Mouse (Mus musculus) liver, embryonic 12.5 days (tissue): ENCODE measurements around the gene Olfr620. TPM values are rescaled to one million over a fixed set of nuclear protein-coding genes. Genes with fewer than 3 reads are reported as not detected.

ENCODE experiments used
- ATAC-seq: fragments of 200-750 bp; cut with Nextera tagmentation; 2 replicates; pipeline ENCODE4 v1.8.0; 2017; ENCODE audit warnings: moderate number of reproducible peaks, mild to moderate bottlenecking, moderate library complexity
- H3K27ac ChIP-seq: fragments of 300-500 bp; sonication (generic); 2 replicates; pipeline ENCODE4 v1.5.1; 2016; ENCODE audit warnings: mild to moderate bottlenecking
- H3K27me3 ChIP-seq: fragments of 300-500 bp; sonication (generic); replicated peaks from 2 replicates; pipeline ENCODE4 v1.6.1; 2016; ENCODE audit warnings: mild to moderate bottlenecking, moderate library complexity
- H3K36me3 ChIP-seq: fragments of 300-500 bp; sonication (generic); 2 replicates; pipeline ENCODE4 v1.6.1; 2016; ENCODE audit warnings: mild to moderate bottlenecking, moderate library complexity
- H3K4me1 ChIP-seq: fragments of 300-500 bp; sonication (generic); 2 replicates; pipeline ENCODE4 v1.6.1; 2016
- H3K4me2 ChIP-seq: fragments of 300-500 bp; sonication (generic); 2 replicates; pipeline ENCODE4 v1.6.1; 2016; ENCODE audit warnings: mild to moderate bottlenecking, moderate library complexity
- H3K4me3 ChIP-seq: fragments of 300-500 bp; sonication (generic); 2 replicates; pipeline ENCODE4 v1.5.1; 2016; ENCODE audit warnings: mild to moderate bottlenecking, moderate library complexity
- H3K9ac ChIP-seq: fragments of 300-500 bp; sonication (generic); 2 replicates; pipeline ENCODE4 v1.6.1; 2016; ENCODE audit warnings: mild to moderate bottlenecking, moderate library complexity
- H3K9me3 ChIP-seq: fragments of 300-500 bp; sonication (generic); replicated peaks from 2 replicates; pipeline ENCODE4 v1.6.1; 2016; ENCODE audit warnings: mild to moderate bottlenecking, moderate library complexity
- WGBS: fragments of 180-500 bp; shearing (Covaris S2); methylation state at CpG from one replicate; pipeline ENCODE4 v1.1.7; 2016; ENCODE audit not compliant: insufficient replicate concordance; 5-methylcytosine and 5-hydroxymethylcytosine counted together
- microRNA-seq: library from miRNA; unstranded; fragments of <30 nt; microRNA quantifications from one replicate; pipeline ENCODE4, GENCODE M21; 2017
- polyA plus RNA-seq: library from polyadenylated mRNA; unstranded; fragments of >200 nt; fragmentation: Nextera tagmentation; extraction: Ambion mirVana; gene quantifications from 2 replicates; pipeline ENCODE4 v1.2.1, GENCODE M21; 2016

Olfr620 gene
- polyA plus RNA-seq: not detected in 2 replicates

- Histone ChIP-seq H3K36me3 (no peaks in the 10 kb centered on the region), H3K9me3 (no peaks in the 10 kb centered on the region), H3K27me3 (no peaks in the 10 kb centered on the region), H3K4me2 (no peak within 1 kb of the TSS), H3K4me3 (no peak within 1 kb of the TSS), H3K9ac (no peak within 1 kb of the TSS), H3K27ac (no peak within 1 kb of the TSS), H3K4me1 (no peaks in the 10 kb centered on the region)
- WGBS: 52% methylated on average over 2 of the region's 2 CpGs
- no peak for ATAC-seq
These were observed at the start of gene Olfr620 for GRCm38 (mm10) chr7:103612434-103612833. Olfr620 (minus strand) TSS chr7:103612534.

GRCm38 (mm10) chr7:103644070-103644469 is 31.7 kb upstream of the Olfr620 start:
- no peaks in the 10 kb centered on the region for H3K36me3 ChIP-seq
- no peak for ATAC-seq
- no peaks in the 10 kb centered on the region for H3K27me3 ChIP-seq
- no peak overlapping the region for H3K4me3 ChIP-seq
- H3K9ac ChIP-seq: no peak overlapping the region
- H3K27ac ChIP-seq: no peak overlapping the region
- WGBS: 61% methylated on average over 4 of the region's 4 CpGs
- H3K4me1 ChIP-seq: no peaks in the 10 kb centered on the region
- no peaks in the 10 kb centered on the region for H3K9me3 ChIP-seq
- no peak overlapping the region for H3K4me2 ChIP-seq

GRCm38 (mm10) chr7:103642602-103643001 is 30.3 kb upstream of the Olfr620 start, which contains the start of gene Olfr622:
Olfr622 (minus strand) TSS chr7:103642702.
- no peak within 1 kb of the TSS for H3K4me2 ChIP-seq
- no peak within 1 kb of the TSS for H3K4me3 ChIP-seq
- WGBS: 50% methylated on average over 1 of the region's 1 CpGs
- H3K36me3 ChIP-seq: no peaks in the 10 kb centered on the region
- H3K27ac ChIP-seq: no peak within 1 kb of the TSS
- no peaks in the 10 kb centered on the region for H3K9me3 ChIP-seq
- H3K27me3 ChIP-seq: no peaks in the 10 kb centered on the region
- no peak within 1 kb of the TSS for H3K9ac ChIP-seq
- no peaks in the 10 kb centered on the region for H3K4me1 ChIP-seq
- no peak for ATAC-seq

- Histone ChIP-seq H3K9me3 (no peaks in the 10 kb centered on the region), H3K27ac (no peak overlapping the region), H3K9ac (no peak overlapping the region), H3K36me3 (no peaks in the 10 kb centered on the region), H3K4me2 (no peak overlapping the region), H3K27me3 (no peaks in the 10 kb centered on the region), H3K4me3 (no peak overlapping the region), H3K4me1 (no peaks in the 10 kb centered on the region)
- no peak for ATAC-seq
These were observed 24.5 kb upstream of the Olfr620 start for GRCm38 (mm10) chr7:103636795-103637194.

- Histone ChIP-seq H3K4me1 (no peaks in the 10 kb centered on the region), H3K36me3 (no peaks in the 10 kb centered on the region), H3K27me3 (no peaks in the 10 kb centered on the region), H3K4me3 (no peak overlapping the region), H3K9me3 (no peaks in the 10 kb centered on the region), H3K27ac (no peak overlapping the region), H3K9ac (no peak overlapping the region), H3K4me2 (no peak overlapping the region)
- WGBS: 44% methylated on average over 2 of the region's 2 CpGs
- no peak for ATAC-seq
These were observed 4.9 kb downstream of the Olfr620 start for GRCm38 (mm10) chr7:103607425-103607824.

GRCm38 (mm10) chr7:103600275-103600674 is 12.1 kb downstream of the Olfr620 start, which contains the start of gene Olfr619:
Olfr619 (plus strand) TSS chr7:103600575.
- no peaks in the 10 kb centered on the region for H3K36me3 ChIP-seq
- H3K27me3 ChIP-seq: no peaks in the 10 kb centered on the region
- no peaks in the 10 kb centered on the region for H3K9me3 ChIP-seq
- no peak within 1 kb of the TSS for H3K27ac ChIP-seq
- H3K9ac ChIP-seq: no peak within 1 kb of the TSS
- no peak within 1 kb of the TSS for H3K4me3 ChIP-seq
- no peak within 1 kb of the TSS for H3K4me2 ChIP-seq
- ATAC-seq: no peak
- no peaks in the 10 kb centered on the region for H3K4me1 ChIP-seq

GRCm38 (mm10) chr7:103589803-103590202 is 22.5 kb downstream of the Olfr620 start, which contains the start of gene Olfr618:
Olfr618 (plus strand) TSS chr7:103590103.
- WGBS: 41% methylated on average over 2 of the region's 2 CpGs
- no peaks in the 10 kb centered on the region for H3K9me3 ChIP-seq
- H3K9ac ChIP-seq: no peak within 1 kb of the TSS
- H3K27ac ChIP-seq: no peak within 1 kb of the TSS
- ATAC-seq: no peak
- no peaks in the 10 kb centered on the region for H3K27me3 ChIP-seq
- H3K36me3 ChIP-seq: no peaks in the 10 kb centered on the region
- H3K4me3 ChIP-seq: no peak within 1 kb of the TSS
- no peaks in the 10 kb centered on the region for H3K4me1 ChIP-seq
- no peak within 1 kb of the TSS for H3K4me2 ChIP-seq

GRCm38 (mm10) chr7:103572761-103573160 is 39.6 kb downstream of the Olfr620 start, which contains the start of gene Olfr617:
Olfr617 (plus strand) TSS chr7:103573061.
- H3K36me3 ChIP-seq: no peaks in the 10 kb centered on the region
- H3K9ac ChIP-seq: no peak within 1 kb of the TSS
- no peak within 1 kb of the TSS for H3K27ac ChIP-seq
- H3K4me3 ChIP-seq: no peak within 1 kb of the TSS
- ATAC-seq: no peak
- no peak within 1 kb of the TSS for H3K4me2 ChIP-seq
- no peaks in the 10 kb centered on the region for H3K9me3 ChIP-seq
- no peaks in the 10 kb centered on the region for H3K27me3 ChIP-seq
- H3K4me1 ChIP-seq: no peaks in the 10 kb centered on the region
- WGBS: 54% methylated on average over 1 of the region's 1 CpGs

- H3K4me3 ChIP-seq: no peak within 1 kb of the TSS
- H3K4me2 ChIP-seq: no peak within 1 kb of the TSS
- 62% methylated on average over 3 of the region's 3 CpGs for WGBS
These were observed 43.3 kb downstream of the Olfr620 start, which contains the start of gene Olfr616 for GRCm38 (mm10) chr7:103569043-103569442. Olfr616 (minus strand) TSS chr7:103569143.

GRCm38 (mm10) chr7:103555779-103556178 is 56.6 kb downstream of the Olfr620 start, which contains the start of gene Olfr615:
Olfr615 (plus strand) TSS chr7:103556079.
- no peak within 1 kb of the TSS for H3K4me3 ChIP-seq
- H3K4me2 ChIP-seq: no peak within 1 kb of the TSS
- no peak for ATAC-seq
- H3K36me3 ChIP-seq: no peaks in the 10 kb centered on the region
- H3K9me3 ChIP-seq: no peaks in the 10 kb centered on the region
- H3K27ac ChIP-seq: no peak within 1 kb of the TSS
- H3K9ac ChIP-seq: no peak within 1 kb of the TSS
- H3K4me1 ChIP-seq: no peaks in the 10 kb centered on the region
- no peaks in the 10 kb centered on the region for H3K27me3 ChIP-seq
- 41% methylated on average over 2 of the region's 2 CpGs for WGBS

More at GRCm38 (mm10) chr7:103569043-103569442, 43.3 kb downstream of the Olfr620 start, which contains the start of gene Olfr616:
- Histone ChIP-seq H3K4me1 (no peaks in the 10 kb centered on the region), H3K27me3 (no peaks in the 10 kb centered on the region), H3K9ac (no peak within 1 kb of the TSS), H3K27ac (no peak within 1 kb of the TSS), H3K36me3 (no peaks in the 10 kb centered on the region), H3K9me3 (no peaks in the 10 kb centered on the region)
- no peak for ATAC-seq

Small RNA genes lying within 50 kb of the gene (microRNA-seq; reads per million reads assigned to microRNA genes)
- not detected for gene Gm26506

Other genes starting within 250 kb of the Olfr620 start
- not detected in 2 replicates for gene Olfr601, start 249.9 kb downstream of the Olfr620 start, polyA plus RNA-seq
- gene Olfr603, start 226.4 kb downstream of the Olfr620 start, polyA plus RNA-seq: not detected in 2 replicates
- gene Usp17lc, start 197.5 kb downstream of the Olfr620 start, polyA plus RNA-seq: not detected in 2 replicates
- gene Olfr605, start 167.1 kb downstream of the Olfr620 start, polyA plus RNA-seq: not detected in 2 replicates
- not detected in 2 replicates for gene Olfr606, start 163.5 kb downstream of the Olfr620 start, polyA plus RNA-seq
- not detected in 2 replicates for gene Olfr607, start 148.4 kb downstream of the Olfr620 start, polyA plus RNA-seq
- gene Olfr608, start 142.7 kb downstream of the Olfr620 start, polyA plus RNA-seq: not detected in 2 replicates
- not detected in 2 replicates for gene Olfr609, start 114.5 kb downstream of the Olfr620 start, polyA plus RNA-seq
- not detected in 2 replicates for gene Olfr610, start 100.4 kb downstream of the Olfr620 start, polyA plus RNA-seq
- gene Olfr611, start 91.7 kb downstream of the Olfr620 start, polyA plus RNA-seq: not detected in 2 replicates
- gene Olfr612, start 69.8 kb downstream of the Olfr620 start, polyA plus RNA-seq: not detected in 2 replicates
- gene Olfr613, start 64.5 kb downstream of the Olfr620 start, polyA plus RNA-seq: not detected in 2 replicates
- gene Olfr615, start 56.5 kb downstream of the Olfr620 start, polyA plus RNA-seq: not detected in 2 replicates
- gene Olfr616, start 43.4 kb downstream of the Olfr620 start, polyA plus RNA-seq: not detected in 2 replicates
- gene Olfr617, start 39.5 kb downstream of the Olfr620 start, polyA plus RNA-seq: not detected in 2 replicates
- gene Olfr618, start 22.4 kb downstream of the Olfr620 start, polyA plus RNA-seq: not detected in 2 replicates
- not detected in 2 replicates for gene Olfr619, start 12.0 kb downstream of the Olfr620 start, polyA plus RNA-seq
- not detected in 2 replicates for gene Olfr622, start 30.2 kb upstream of the Olfr620 start, polyA plus RNA-seq
- gene Olfr623, start 51.2 kb upstream of the Olfr620 start, polyA plus RNA-seq: not detected in 2 replicates
- gene Olfr624, start 58.7 kb upstream of the Olfr620 start, polyA plus RNA-seq: not detected in 2 replicates
- gene Olfr625-ps1, start 70.2 kb upstream of the Olfr620 start, polyA plus RNA-seq: not detected in 2 replicates
- gene Olfr243, start 102.1 kb upstream of the Olfr620 start, polyA plus RNA-seq: not detected in 2 replicates
- gene Olfr628, start 117.8 kb upstream of the Olfr620 start, polyA plus RNA-seq: not detected in 2 replicates
- gene Olfr629, start 132.4 kb upstream of the Olfr620 start, polyA plus RNA-seq: 0.05 TPM in 1 of 2 replicates, not detected in the other
- gene Olfr630, start 144.8 kb upstream of the Olfr620 start, polyA plus RNA-seq: not detected in 2 replicates
- gene Olfr69, start 159.1 kb upstream of the Olfr620 start, polyA plus RNA-seq: not detected in 2 replicates
- not detected in 2 replicates for gene Olfr68, start 167.2 kb upstream of the Olfr620 start, polyA plus RNA-seq
- not detected in 2 replicates for gene Olfr67, start 179.3 kb upstream of the Olfr620 start, polyA plus RNA-seq
- gene Hbb-bt, start 201.5 kb upstream of the Olfr620 start, polyA plus RNA-seq: 37,996 and 38,837 TPM in 2 replicates
- 70,723 and 73,152 TPM in 2 replicates for gene Hbb-bs, start 215.6 kb upstream of the Olfr620 start, polyA plus RNA-seq
- gene Hbb-bh2, start 228.0 kb upstream of the Olfr620 start, polyA plus RNA-seq: 0.72 and 1.2 TPM in 2 replicates
- gene Hbb-bh1, start 230.6 kb upstream of the Olfr620 start, polyA plus RNA-seq: 1,392 and 1,481 TPM in 2 replicates
- gene Hbb-y, start 240.7 kb upstream of the Olfr620 start, polyA plus RNA-seq: 9,927 and 10,875 TPM in 2 replicates